ENCODE assay signal across 8 mouse cellular contexts in genomic region chr13:36733989-36734690, GRCm38 (mm10). TPM values are rescaled to one million over a fixed set of nuclear protein-coding genes. Genes with fewer than 3 reads are reported as not detected.
A peak's percentile ranks its signal among the peaks of the same experiment; 100 is the strongest.
DNase-seq lines count a peak whose midpoint lies in the region; ATAC-seq and TF ChIP-seq lines count a peak whose summit lies in the region.

No protein-coding gene starts in this region.

- no peak for TF ChIP-seq CTCF in E14TG2a.4 (conservative IDR thresholded peaks at IDR 0.05; ENCODE audit: low read length)
- no peak for TF ChIP-seq CTCF in intestine, postnatal 0 days (IDR thresholded peaks at IDR 0.05; ENCODE audit: low read depth)

- H3K36me3 ChIP-seq in E14TG2a.4 (ENCODE audit: insufficient read depth, low read length): no peaks in the 10 kb centered on the region
- no peaks in the 10 kb centered on the region for H3K36me3 ChIP-seq in embryonic facial prominence, embryonic 13.5 days
- no peaks in the 10 kb centered on the region for H3K36me3 ChIP-seq in intestine, postnatal 0 days (ENCODE audit: control insufficient read depth, insufficient read depth)
- H3K36me3 ChIP-seq in neural tube, embryonic 11.5 days (ENCODE audit: control insufficient read depth, insufficient read depth, low read length): no peaks in the 10 kb centered on the region

- H3K9me3 ChIP-seq in E14TG2a.4 (ENCODE audit: low read length): no peaks in the 10 kb centered on the region; the same call in 1 of the 2 replicates
- H3K9me3 ChIP-seq in embryonic facial prominence, embryonic 13.5 days: no peaks in the 10 kb centered on the region
- no peaks in the 10 kb centered on the region for H3K9me3 ChIP-seq in intestine, postnatal 0 days (ENCODE audit: control insufficient read depth)
- no peaks in the 10 kb centered on the region for H3K9me3 ChIP-seq in neural tube, embryonic 11.5 days (ENCODE audit: control insufficient read depth, low read length)

- DNase-seq in frontal cortex, postnatal 10 days (ENCODE audit: low spot score in 2 of 2): no peak
- peak; percentile 61 for DNase-seq in neural tube, embryonic 11.5 days (ENCODE audit: low spot score)
- no peak for DNase-seq in urinary bladder, adult 2 months (ENCODE audit: low spot score)

- no peak overlapping the region for H3K27ac ChIP-seq in embryonic facial prominence, embryonic 13.5 days
- peak overlapping the region; percentile 76 for H3K27ac ChIP-seq in intestine, postnatal 0 days (ENCODE audit: low read depth, low read length)
- peak overlapping the region; percentile 58; the same call in 1 of the 2 replicates for H3K27ac ChIP-seq in neural tube, embryonic 11.5 days (ENCODE audit: low read depth, low read length)

- peak overlapping the region; percentile 83 for H3K4me2 ChIP-seq in embryonic facial prominence, embryonic 13.5 days
- peak overlapping the region; percentile 85 for H3K4me2 ChIP-seq in intestine, postnatal 0 days (replicated peaks; ENCODE audit: low read depth)
- H3K4me2 ChIP-seq in neural tube, embryonic 11.5 days (ENCODE audit: low read depth): peak overlapping the region; percentile 80

- no peak overlapping the region for H3K9ac ChIP-seq in embryonic facial prominence, embryonic 13.5 days
- peak overlapping the region; percentile 51 for H3K9ac ChIP-seq in intestine, postnatal 0 days (ENCODE audit: low read depth, low read length)
- H3K9ac ChIP-seq in neural tube, embryonic 11.5 days (ENCODE audit: low read length): peak overlapping the region; percentile 46; the same call in 1 of the 2 replicates

- peak overlapping the region; percentile 75 for H3K4me3 ChIP-seq in E14TG2a.4 (replicated peaks; ENCODE audit: low read length)
- H3K4me3 ChIP-seq in embryonic facial prominence, embryonic 13.5 days: peak overlapping the region; percentile 50
- H3K4me3 ChIP-seq in intestine, postnatal 0 days (ENCODE audit: low read depth, low read length): peak overlapping the region; percentile 56
- peak overlapping the region; percentile 28 for H3K4me3 ChIP-seq in neural tube, embryonic 11.5 days (ENCODE audit: low read depth, low read length)

- ATAC-seq in frontal cortex, adult (ENCODE audit: low TSS enrichment): peak; percentile 10
- ATAC-seq in embryonic facial prominence, embryonic 13.5 days (ENCODE audit: insufficient number of reproducible peaks, insufficient read depth, low FRiP score, low TSS enrichment, low read depth): no peak
- 0 out of 2 replicates have a peak, but pooled peaks have one; percentile 17 for ATAC-seq in intestine, postnatal 0 days
- ATAC-seq in neural tube, embryonic 11.5 days (ENCODE audit: insufficient read depth, low FRiP score, low TSS enrichment): no peak
- no peak for ATAC-seq in megakaryocyte progenitor cell, adult 5-6 weeks (replicated peaks; ENCODE audit: poor library complexity)

- under 1% methylated on average over 26 of the region's 26 CpGs for WGBS in embryonic facial prominence, embryonic 13.5 days
- WGBS in intestine, postnatal 0 days: 1% methylated on average over 26 of the region's 26 CpGs
- WGBS in neural tube, embryonic 11.5 days: under 1% methylated on average over 26 of the region's 26 CpGs

- H3K27me3 ChIP-seq in E14TG2a.4 (ENCODE audit: insufficient read depth, low read length): peaks cover 80% of the 10 kb centered on the region
- peaks cover 75% of the 10 kb centered on the region for H3K27me3 ChIP-seq in embryonic facial prominence, embryonic 13.5 days
- H3K27me3 ChIP-seq in intestine, postnatal 0 days (replicated peaks; ENCODE audit: control insufficient read depth, insufficient read depth, low read length): peaks cover 36% of the 10 kb centered on the region
- peaks cover 56% of the 10 kb centered on the region for H3K27me3 ChIP-seq in neural tube, embryonic 11.5 days (ENCODE audit: control insufficient read depth, insufficient read depth, low read length)

- H3K4me1 ChIP-seq in E14TG2a.4 (replicated peaks; ENCODE audit: low read depth, low read length): peaks cover 42% of the 10 kb centered on the region
- peaks cover 28% of the 10 kb centered on the region for H3K4me1 ChIP-seq in embryonic facial prominence, embryonic 13.5 days
- no peaks in the 10 kb centered on the region for H3K4me1 ChIP-seq in intestine, postnatal 0 days (replicated peaks; ENCODE audit: control insufficient read depth, insufficient read depth, low read length)
- peaks cover 9% of the 10 kb centered on the region; the same call in 1 of the 2 replicates for H3K4me1 ChIP-seq in neural tube, embryonic 11.5 days (ENCODE audit: control insufficient read depth, insufficient read depth, low read length)

RNA-seq across cellular contexts. Expression of gene Nrn1, which starts 0.8 kb away (rescaled TPM):
- 1.7 and 3.1 TPM in 2 replicates for polyA plus RNA-seq in embryonic facial prominence, embryonic 13.5 days (2015; fragmentation: Nextera tagmentation; extraction: Ambion mirVana)
- polyA plus RNA-seq in intestine, postnatal 0 days (2015; fragmentation: Nextera tagmentation; extraction: Ambion mirVana): 77.8 and 96.5 TPM in 2 replicates
- 27.3 and 27.5 TPM in 2 replicates for polyA plus RNA-seq in neural tube, embryonic 11.5 days (2014; fragmentation: Nextera tagmentation; extraction: Ambion mirVana)
- total RNA-seq in megakaryocyte progenitor cell, adult 5-6 weeks (2015): not detected in 2 replicates
- total RNA-seq in megakaryocyte progenitor cell, adult 5-6 weeks (2017): not detected in 2 replicates
- polyA plus RNA-seq in urinary bladder, adult 2 months (2012; rRNA removed): 39.9 and 51.6 TPM in 2 replicates

Comparison
In these comparisons a context has a peak if more than half of its experiments do, and no peak if none do; other contexts are left out.
1. ATAC-seq: peak in frontal cortex, adult (single experiment) and intestine, postnatal 0 days (single experiment); none in embryonic facial prominence, embryonic 13.5 days (single experiment), neural tube, embryonic 11.5 days (single experiment) and megakaryocyte progenitor cell, adult 5-6 weeks (single experiment).
2. Peak in every context shown above with its lines, with median percentiles within 50 percentile points of each other: H3K4me3 ChIP-seq and H3K4me2 ChIP-seq.